Mouse (Mus musculus): ENCODE measurements around the gene Itga1.

DNA sequence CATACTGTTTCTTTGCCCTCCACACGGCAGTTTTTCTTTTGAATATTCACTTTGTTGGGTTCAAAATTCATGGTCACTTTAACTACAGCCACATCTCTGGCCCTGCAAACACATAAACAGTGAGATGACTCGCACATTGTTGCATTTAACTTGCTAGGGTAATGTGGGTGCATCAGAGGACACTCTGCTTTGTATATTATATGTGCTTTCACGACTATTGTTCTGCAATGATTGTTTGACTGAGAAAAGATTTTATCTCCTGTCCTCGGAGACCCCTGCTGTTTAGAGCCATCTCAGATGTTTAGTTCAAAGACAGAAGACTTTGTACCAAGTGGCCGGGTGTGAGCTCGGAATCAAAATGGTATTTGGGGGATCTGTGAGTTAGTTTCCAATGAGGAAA lies 114.1 kb downstream of the Itga1 start:
- TF ChIP-seq CTCF (IDR thresholded peaks at IDR 0.05; ENCODE audit: extremely low read depth, insufficient read depth, low read length) (no peak), POLR2A (IDR thresholded peaks at IDR 0.05; ENCODE audit: extremely low read depth, insufficient read depth, low read length) (no peak)

All from cortical plate, adult 2 months (tissue).